Mouse (Mus musculus) kidney, postnatal 10 days (tissue): ENCODE data around the gene Rab31.
A peak's percentile ranks its signal among the peaks of the same experiment; 100 is the strongest.
"Not testable (repeated sequence)": the region's sequence is repeated elsewhere in the genome, so short reads cannot be mapped to it uniquely, and the experiment has no call there.

Source experiments
- DNase-seq: peaks from one replicate; pipeline ENCODE4 v3.0.0; 2021; ENCODE audit warnings: mixed read lengths

Rab31 gene

DNA sequence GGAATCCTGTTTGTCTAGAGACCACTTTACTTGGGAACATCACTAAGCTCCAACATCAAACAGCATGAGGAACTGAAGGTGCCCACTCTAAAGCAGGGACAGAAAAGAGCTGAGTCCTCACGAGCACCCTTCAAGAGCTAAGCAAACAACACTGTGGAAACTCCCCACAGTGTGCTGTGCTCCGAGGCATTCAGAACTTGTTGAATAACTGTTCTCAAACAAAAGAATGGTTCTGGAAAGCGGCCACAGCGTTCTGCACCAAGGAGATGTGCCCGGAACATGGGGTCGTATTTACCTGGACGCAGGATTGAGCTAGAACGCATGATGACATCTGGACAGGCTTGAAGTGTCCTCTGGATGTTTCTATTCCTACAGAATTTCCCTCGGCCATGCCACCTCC is 114.6 kb downstream of the Rab31 start:
- no peak for DNase-seq

DNA sequence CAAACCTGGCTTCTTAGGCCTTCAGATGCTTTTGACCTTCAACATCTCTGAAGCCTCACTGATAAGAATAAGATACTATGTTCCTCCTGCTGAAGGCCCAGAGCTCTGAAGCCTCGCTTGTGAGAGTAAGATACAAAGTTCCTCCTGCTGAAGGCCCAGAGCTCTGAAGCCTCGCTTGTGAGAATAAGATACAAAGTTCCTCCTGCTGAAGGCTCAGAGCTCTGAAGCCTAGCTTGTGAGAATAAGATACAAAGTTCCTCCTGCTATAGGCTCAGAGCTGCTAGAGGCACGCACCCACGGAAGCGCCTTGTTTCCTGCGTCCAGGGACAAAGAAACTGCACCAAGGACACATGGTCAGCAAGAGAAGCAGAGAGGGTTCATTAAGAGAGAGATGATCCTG is 115.8 kb downstream of the Rab31 start:
- no peak for DNase-seq

DNA sequence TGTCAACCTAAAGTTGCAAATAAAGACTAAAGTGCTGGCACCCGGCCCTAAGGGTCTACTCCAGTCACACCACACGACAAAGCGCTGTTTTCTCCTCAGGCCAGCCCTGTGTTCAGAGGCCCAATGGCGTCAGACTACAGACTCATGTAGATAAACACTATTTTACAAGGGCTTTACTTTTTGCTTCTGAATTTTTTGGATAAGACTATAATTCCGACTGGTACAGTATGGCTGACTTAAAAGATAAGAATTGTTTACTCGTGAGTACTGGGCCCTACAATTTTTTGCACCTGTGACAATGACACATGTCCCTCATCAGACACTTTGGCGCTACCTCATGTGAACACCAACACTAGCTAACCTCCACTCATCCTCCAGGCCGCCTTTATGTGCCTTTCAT is 116.5 kb downstream of the Rab31 start:
- DNase-seq: no peak

DNA sequence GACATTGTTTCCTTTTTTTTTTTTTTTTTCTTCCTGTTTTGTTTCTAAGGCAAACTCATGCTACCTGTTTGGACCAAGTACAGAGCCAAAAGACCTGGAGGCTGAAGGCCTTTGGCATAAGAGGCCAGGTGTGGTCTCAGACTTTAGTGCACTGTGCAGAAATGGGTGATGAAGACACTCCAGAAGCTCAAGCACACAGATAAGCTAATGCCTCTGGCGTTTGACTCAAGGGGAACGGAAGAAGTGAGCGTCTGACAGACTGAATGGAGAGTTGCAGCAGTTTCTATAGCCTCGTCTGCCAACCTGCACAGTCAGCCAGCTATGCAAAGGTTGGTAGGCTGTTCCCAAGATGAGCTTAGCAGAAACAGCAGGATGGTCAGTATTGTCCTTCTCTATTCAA is 116.9 kb downstream of the Rab31 start:
- no peak for DNase-seq

DNA sequence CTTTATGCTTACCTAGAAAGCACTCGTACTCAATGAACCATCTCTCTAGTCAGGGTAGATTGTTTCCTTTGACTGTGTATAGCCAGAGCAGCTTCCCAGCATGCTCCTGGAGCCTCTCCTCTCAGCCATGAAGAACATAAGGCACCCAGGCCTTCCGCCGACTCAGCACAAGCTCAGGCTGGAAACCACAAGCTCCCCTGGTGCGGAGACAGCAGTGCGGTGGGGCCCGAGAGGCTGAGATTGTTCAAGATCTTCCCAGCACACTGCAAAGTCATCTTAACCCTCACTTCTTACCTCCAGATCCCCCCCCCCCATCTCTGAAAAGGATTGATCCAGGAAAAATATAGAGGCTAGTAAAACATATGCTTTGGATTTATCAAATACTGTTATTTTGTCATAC is 122.0 kb downstream of the Rab31 start:
- DNase-seq: no peak

DNA sequence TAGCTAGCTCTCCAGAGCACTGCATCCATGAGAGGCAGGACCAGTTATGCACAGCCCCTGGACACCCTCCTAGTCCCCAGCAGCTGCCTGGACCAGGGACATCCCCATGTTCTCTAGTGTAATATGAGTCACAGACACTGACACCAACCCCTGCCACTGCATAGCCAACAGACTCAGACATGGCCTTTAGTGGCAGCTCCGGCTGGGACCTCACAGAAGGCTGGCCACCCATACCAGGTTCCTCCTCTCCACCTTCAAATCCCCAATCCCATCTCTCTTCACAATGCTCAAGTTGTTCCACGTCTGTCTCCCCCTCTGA is 123.4 kb downstream of the Rab31 start:
- no peak for DNase-seq

DNA sequence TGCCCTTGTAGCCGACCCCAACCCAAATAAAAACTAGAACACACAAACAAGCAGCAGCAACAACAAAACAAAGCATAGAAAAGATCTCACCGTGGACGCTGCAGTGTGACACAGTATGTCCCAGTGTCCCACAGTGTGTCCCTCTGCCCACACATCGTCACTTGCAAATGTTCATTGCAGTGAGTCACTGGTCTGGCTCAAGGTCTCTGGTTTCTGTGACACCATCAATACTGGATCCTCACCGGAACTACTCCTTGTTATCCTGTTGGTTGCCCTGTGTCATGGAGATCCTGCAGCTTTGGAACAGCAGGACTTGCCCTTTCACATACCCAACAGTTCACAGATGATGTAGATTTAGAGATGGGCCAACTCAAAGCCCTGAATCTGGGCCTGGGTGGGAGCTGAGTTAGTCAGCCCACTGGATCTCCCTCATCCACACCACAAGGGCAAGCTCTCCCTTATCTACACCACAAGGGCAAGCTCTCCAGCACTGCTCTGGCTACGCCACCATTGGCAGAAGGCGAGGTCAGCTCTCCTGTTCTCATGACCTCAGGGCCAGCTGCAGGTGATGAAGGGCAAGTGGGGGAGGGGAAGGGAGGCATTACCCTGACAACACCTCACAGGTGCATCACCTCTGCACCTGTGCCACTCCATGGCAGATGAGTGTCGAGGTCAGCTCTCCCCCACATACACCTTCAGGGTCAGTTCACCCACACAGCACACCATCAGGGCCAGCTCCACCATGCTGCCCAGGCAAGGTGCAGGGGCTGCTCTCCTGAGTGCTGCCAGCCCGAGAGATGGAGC is 124.0 kb downstream of the Rab31 start:
- DNase-seq: no peak

DNA sequence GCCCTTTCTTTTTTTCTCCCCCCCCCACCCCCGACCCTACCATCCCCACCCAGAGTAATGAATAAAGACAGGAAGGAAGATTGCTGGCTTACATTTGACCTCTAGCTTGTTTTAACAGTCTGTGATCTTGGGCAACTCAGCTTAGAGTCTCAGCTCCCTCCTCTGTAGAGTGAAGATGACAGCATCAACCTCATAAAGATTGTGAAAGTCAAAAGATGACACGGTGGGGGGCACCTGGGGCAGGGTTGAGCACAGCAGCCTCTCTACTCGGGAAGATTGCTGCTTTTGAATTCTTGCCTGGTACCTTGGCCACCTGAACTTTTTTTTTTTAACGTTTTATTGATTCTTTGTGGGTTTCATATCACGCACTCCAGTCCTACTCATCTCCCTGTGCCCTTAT is 124.6 kb downstream of the Rab31 start:
- DNase-seq: no peak

DNA sequence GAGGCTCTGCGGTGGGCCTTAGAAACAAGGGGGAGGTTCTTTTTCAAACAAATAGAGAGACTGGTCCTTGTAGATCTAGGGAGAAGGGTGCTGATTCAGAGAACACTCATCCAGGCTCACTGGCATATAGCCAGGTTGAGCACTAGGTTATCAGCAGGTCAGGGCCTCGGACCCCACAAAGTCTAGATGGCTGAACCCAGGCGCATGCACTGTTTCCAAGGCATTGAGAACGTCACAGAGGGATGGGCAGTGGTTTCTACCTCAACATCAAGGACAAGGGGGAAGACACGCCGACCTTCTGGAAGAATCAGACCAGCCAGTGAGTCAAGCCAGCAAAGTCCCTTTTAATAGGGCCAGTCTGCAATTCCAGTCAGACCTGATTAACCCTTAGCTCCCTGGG is 125.3 kb downstream of the Rab31 start:
- no peak for DNase-seq

DNA sequence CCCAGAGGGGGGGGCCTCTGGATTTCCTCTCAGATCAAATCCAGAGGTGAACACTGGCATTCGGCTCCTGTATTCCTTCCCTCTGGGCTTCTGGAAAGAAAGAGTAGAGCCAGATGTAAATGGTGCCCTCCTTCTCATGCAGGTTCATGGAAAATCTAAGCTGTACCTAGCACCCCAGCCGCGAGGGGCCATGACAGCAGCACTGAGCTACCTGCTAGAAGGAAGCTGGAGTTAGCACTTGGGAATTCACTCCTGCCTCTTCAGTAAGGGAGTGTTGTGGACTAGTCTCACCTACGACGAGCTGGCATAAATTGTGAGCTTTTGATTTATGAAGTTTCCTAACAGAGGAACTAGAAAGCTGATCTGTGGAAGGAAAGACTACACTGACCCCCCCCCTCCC is 129.0 kb downstream of the Rab31 start:
- DNase-seq: no peak

DNA sequence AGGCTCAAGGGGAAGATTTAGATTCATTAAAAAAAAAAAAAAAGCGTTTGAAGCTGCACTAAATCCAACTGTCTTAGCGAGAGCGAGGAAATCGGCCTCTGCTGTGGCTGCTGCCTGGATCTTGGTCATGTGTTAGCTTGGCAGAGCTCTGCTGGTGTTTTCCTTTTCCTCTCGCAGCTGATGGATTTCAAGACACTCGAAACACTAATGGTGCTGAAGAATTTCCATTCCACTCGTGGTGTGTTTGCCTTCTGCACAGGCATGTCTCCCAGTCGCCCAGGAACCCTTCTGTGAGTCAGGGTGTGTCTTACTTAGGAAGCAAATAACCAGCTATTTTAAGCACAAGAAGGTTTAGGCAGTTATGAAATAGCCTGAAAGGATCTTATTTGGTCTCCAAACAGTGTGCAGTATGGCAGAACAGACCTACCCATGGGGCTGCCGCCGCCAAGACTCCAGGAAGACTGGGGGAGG is 129.5 kb downstream of the Rab31 start:
- DNase-seq: peak; percentile 42

DNA sequence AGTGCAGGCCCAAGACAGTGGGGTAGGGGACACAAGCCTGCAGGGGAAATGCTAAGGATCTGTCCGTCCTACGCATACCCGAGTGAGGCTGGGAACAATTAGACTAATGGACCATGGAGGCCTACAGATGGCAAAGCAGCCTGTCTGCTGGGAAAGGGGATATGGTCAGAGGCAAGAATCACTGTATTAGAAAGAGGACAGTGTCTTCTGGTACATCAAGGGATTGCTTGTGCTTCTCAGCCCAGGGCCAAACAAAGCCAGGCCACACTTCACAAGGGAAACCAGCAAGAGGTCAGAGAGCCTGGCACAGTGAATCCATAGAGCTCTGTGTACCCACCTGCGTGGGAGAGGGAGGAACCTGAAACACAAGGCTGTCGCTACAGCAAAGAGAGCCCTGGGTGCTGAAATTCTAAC is 130.0 kb downstream of the Rab31 start:
- DNase-seq: no peak

DNA sequence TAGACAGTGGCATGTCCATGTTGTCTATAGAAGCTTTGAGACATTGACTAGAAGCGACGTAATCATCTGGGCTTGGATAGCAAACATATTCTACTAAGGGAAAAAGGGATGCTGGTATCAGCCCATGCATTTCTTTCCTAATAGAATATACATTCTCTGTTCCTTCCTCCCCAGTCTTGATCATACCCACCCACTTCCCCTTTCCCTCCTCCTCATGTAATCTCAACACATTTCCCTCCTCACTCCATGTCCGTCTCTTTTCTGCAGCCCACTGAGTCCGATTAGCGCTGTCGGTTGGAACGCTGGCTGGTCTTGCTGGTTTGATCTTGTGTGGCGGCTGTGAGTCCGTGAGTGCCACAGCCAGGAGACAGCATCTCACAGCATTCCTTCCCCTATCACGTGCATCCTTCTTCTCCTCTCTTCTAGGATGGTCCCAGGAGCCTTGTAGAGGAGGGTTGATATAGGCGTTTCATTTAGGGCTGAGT is 130.8 kb downstream of the Rab31 start, which contains the start of gene Txndc2:
Gene Txndc2 (minus strand): TSS at position 435 of the 485 bp plus-strand sequence.
- no peak for DNase-seq

DNA sequence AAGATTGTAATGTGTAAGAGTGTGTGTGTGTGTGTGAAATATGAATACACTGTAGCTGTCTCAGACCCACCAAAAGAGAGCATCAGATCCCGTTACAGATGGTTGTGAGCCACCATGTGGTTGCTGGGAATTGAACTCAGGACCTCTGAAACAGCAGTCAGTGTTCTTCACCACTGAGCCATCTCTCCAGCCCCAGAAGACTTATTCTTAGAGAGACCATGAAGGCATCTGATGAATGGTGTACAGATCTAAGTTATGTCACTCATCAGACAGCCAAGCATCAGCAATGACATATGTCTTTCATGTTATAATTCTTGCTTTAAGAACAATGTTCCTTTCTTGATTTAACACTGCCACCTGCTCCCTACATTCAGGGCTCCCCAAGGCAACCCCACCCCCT is 133.4 kb downstream of the Rab31 start:
- no peak for DNase-seq

DNA sequence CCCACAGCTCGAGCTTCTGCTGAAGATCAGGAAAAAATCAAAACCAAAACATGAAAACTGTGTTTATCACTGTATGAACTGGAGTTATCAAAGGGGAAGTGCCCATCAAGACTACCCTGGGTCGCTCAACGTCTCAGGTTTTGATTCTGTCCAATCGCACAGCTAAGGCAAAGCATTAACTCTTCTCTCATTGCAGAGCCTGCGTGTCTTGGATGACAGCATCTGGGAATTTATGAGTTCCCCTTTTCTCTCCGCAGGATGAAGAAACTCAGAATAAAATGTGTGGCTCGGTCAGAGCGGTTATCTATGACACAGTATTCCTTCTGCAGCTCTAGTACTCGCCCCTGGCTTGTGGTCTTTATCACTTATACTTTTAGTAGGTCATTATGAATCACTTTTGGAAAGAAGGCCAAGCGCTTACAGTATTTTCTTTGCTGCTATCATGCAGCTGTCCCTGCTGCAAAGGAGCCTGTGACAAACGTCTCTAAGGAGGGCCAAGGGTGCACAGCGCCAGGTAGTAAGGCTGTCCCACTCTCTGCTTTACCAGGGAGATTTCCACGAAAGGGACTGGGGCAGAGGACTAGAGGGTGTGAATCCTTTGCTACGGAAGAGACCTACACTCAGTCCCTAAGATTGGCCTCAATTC is 136.7 kb downstream of the Rab31 start:
- DNase-seq: no peak

DNA sequence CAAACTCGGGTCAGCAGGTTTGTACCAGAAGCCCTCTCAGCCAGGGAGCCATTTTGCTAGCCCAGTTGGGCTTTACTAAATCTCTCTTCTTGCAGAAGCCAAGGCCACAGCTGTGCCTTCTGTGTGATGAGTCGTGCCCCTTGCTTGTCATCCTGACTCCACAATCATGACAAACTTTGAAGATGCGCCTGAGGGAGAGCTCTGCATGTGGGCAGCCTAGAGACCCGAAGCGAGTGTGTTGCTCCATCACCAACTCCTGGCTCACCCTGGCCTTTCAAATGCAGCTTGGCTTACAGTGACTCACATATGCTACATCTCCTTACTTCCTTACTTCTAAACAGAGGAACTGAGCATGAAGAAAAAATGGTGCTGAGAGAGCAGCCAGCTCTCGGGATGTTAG is 142.6 kb downstream of the Rab31 start:
- DNase-seq: no peak

DNA sequence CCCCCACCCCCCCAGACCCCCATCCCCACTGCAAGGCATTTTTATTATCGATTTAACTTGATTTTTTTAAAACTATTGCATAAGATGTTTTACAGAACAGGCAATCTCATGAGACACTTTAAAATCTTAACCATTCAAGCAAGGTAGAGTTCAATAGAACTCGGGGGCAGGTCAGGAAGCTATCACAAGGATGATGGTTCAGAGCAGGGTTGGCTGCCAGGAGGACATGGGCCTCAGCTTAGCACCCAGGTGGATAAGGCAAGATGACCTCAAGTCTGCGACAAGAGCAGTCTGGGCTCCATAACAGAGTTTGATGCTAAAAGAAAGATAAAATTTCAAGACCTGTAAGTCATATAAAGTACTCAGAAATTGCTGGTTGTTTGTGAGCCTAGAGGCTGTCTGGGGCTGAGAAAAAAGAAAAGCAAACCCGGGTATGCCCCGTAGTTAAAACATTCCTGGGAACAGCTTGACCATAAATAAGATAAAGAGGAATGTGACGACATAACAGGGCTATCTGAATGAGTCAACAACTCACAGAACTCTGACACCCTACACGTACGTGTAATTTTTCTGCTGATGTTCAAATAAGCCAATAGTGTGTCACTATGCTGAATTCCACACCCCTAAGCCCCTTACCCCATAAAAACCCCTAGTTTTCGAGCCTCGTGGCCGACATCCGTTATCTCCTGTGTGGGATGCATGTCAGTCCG is 143.6 kb downstream of the Rab31 start:
- DNase-seq: not testable (repeated sequence)

DNA sequence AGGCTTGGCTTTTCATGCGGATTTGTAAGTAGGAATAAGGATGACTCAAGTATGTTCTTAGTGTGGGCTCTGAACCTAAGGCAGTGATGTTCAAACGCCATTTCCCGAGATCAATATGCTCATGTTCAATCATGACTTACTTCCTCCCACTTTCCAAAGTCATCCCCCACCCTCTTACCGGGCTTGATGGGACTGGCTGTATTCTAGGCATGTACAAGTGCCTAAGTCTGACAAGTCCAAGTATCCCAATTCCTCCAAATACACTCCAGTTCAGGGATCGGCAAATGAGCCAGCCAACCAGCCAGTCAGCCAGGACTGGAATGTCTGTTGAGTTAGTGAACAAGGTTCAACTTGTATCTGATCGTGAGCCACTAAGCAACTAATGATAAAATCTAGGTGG is 146.3 kb downstream of the Rab31 start:
- no peak for DNase-seq

DNA sequence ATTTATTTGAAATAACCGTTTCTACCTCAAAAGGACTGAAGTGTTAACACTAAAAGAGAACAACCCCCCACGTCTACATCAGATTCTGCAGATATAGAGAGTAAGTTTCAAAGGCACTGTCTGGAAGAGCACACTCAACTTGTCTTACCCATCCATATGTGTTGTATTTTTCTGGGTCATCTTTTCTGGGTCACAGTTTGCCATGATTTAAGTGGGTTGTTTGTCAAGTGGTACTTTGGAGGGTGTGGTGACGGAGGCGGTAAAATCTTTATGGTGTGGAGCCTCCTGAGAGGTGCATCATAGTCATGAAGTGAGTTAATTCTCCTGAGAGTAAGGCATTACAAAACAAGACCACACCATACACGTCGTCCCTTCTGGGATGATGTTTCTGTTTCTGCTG is 147.0 kb downstream of the Rab31 start:
- no peak for DNase-seq

DNA sequence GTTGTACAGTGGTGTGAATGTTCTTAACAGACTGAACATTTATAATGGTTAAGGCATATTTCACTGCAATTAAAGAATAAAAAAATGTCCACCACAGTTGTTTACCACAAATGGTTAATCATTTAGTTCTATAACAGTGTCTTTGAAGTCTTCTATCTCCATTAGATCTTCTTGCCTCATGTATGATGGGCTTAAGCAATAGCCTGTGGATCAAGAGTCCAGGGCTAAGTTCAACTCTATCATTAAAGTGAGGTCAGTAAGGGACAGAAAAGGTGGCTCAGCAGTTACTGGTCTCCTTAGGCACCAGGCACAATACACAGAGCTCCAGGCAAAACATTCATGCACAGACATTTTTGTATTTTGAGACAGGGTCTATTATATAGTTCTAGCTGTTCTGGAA is 149.4 kb downstream of the Rab31 start:
- no peak for DNase-seq

DNA sequence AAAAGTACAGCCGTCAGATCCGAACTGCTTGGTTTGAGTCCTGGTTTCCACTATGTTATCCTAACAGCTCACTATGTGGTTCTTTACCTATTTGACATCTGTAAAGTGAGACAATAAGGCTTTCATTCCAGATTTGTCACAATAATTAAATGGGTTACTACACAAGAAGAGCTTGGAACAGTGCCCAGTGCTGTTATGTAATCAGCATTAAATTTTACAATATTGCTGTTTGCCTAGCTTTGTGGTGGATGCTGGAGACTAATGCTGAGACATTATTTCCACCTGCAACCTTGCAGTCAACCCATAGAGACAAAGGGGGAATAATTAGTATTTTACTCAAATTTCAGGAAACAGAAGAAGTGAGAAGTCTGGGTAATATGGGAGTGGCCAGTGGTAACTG is 154.1 kb downstream of the Rab31 start:
- no peak for DNase-seq

DNA sequence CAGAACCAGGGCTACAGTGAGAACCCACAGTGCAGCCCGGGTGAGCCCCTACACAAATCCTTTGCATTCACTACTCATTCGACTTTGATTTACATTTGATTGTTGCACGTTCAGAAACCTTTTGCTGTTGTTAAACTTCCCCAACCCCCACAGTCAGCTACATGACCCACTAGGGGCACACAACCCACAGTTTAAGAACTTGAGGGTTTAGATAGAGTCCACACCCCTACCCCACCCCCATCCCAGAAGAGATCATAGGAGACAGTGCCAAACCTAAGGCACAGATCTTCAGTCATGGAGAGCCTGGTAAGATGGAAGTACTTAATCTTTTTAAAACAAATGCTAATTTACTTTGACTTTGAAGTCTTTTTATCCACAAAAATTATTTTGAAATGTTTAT is 156.9 kb downstream of the Rab31 start:
- no peak for DNase-seq

DNA sequence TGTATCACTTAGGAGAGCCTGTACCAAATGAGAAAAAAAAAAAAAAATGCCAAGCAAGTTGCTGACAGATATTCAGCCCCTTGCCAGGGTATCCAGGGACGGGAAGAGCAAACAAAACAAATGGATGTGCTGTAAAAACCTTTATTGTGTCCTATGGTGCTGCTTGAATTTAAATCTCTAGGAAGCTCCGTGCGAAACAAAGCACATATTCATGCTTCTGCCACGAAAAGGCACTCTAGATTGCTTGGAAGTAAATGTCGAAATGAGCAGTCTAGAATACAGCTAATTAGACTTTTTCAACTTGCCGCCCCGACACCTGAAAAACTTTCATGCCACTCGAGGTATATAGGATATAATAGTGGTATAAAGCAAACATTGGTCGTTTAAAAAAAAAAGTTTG is 158.1 kb downstream of the Rab31 start:
- no peak for DNase-seq
